Mouse (Mus musculus): Measurements from ENCODE around the gene Podxl2.

The Podxl2 gene

GRCm38 (mm10) chr6:88843781-88844725 lies 30.8 kb downstream of the Podxl2 start:
- DNase-seq (ENCODE audit: low spot score), result no peak

DNA sequence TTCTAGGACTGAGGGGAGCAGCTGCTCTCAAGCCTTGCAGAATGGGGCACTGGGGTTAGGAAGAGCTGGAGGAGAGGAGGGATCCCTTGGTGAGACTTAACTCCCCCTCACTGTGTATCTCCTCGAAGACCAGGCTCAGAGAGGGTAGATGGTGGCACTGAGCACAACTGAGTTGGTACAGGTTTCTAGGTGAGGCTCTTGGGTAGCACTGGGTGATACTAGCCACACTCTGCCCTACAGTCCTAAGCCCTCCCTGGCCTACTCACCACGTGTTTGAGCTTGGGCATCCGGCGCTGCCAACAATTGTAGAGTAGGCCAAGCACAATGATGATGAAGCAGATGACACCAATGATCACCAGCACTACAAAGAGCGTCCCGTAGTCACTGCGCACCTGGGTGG lies 31.6 kb downstream of the Podxl2 start:
- DNase-seq (ENCODE audit: low spot score), result no peak

GRCm38 (mm10) chr6:88842731-88843151 lies 32.1 kb downstream of the Podxl2 start:
- peak; percentile 68 for DNase-seq (ENCODE audit: low spot score)

GRCm38 (mm10) chr6:88841781-88842689 lies 32.8 kb downstream of the Podxl2 start, which contains the start of gene Abtb1:
Gene Abtb1, minus strand, starts transcription at chr6:88841984.
- DNase-seq (ENCODE audit: low spot score), result peak; percentile 100

DNA sequence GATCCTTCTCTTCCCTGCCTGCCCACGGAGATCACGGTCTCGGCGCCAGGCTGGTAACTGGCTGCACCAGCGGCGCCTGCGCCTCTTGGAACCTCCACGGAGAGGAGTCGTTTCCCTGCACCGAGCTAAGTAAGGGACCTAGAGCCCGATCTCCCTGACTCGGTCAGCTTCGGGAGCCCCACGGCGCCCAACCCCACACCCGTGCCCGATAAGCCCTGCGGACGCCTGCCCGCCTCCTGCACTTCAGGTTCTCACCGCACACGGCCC lies 33.4 kb downstream of the Podxl2 start:
- no peak for DNase-seq (ENCODE audit: low spot score)

GRCm38 (mm10) chr6:88840791-88841513 lies 33.9 kb downstream of the Podxl2 start:
- DNase-seq (ENCODE audit: low spot score), result no peak

DNA sequence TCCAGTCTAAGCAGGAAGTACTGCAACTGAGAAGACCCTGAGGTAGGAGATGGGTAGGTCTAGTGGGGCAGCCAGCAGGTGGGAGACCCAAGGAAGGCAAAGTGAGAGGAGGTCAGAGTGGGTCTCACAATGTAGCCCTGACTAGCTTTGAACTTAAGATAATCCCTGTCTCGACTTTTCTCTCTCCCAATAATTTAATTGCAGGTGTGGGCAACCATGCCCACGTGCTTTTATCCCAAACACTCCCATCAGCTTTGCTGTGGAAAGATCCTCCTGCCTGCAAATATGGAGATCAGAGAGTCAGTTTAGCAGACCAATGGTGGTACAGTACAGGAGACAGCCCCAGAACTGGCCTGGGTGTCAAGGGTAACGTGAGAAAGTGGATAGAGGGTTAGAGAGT lies 34.6 kb downstream of the Podxl2 start:
- no peak for DNase-seq (ENCODE audit: low spot score)

- DNase-seq (ENCODE audit: low spot score), result no peak
Measured at GRCm38 (mm10) chr6:88839135-88839970, 35.5 kb downstream of the Podxl2 start.

GRCm38 (mm10) chr6:88838613-88839012 lies 36.2 kb downstream of the Podxl2 start:
- no peak for DNase-seq (ENCODE audit: low spot score)

GRCm38 (mm10) chr6:88837999-88838398 lies 36.8 kb downstream of the Podxl2 start:
- DNase-seq (ENCODE audit: low spot score), result no peak

GRCm38 (mm10) chr6:88836178-88836819 lies 38.5 kb downstream of the Podxl2 start:
- no peak for DNase-seq (ENCODE audit: low spot score)

- no peak for DNase-seq (ENCODE audit: low spot score)
Measured at GRCm38 (mm10) chr6:88835047-88835446, 39.8 kb downstream of the Podxl2 start.

DNA sequence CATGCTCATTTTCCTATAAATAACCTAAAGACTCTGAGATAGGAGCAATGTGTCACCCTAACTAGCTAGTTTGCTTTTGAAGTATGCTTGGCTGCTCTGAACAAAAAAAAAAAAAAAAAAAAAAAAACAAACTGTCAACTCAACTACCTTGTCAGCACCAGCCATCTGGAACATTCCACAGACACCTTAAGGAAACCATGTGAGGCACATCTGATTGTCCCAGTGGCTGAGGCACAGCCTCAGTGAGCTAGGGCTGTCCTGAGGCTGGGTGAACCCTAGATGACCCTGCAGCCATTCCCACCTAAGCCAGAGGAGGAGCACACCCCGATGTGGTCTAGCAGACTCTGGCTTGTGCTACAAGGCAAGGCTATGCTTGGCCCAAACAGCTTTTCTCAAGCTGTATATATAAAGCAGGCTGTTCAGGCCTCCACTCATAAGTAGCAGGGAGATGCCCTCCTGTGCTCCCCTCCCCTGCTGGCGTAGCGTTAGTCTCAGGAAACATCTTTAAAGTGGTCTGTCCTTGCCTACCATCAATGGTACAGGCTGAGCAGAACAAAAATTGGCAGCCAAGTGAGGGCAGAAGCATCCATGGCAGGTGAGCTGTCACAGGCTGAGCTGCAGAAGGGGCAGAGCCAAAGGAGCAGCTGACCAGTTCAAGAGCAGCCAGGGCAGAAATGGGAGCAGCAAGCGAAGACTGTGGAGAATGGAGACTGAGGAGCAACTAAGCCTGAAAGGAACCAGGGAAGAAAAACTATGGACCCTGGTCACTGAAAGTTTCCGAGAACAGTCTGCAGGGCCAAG lies 41.3 kb downstream of the Podxl2 start:
- DNase-seq (ENCODE audit: low spot score), result no peak

GRCm38 (mm10) chr6:88832663-88833062 lies 42.2 kb downstream of the Podxl2 start:
- DNase-seq (ENCODE audit: low spot score), result no peak

GRCm38 (mm10) chr6:88831456-88831855 lies 43.4 kb downstream of the Podxl2 start:
- peak; percentile 79 for DNase-seq (ENCODE audit: low spot score)

- DNase-seq (ENCODE audit: low spot score), result no peak
Measured at GRCm38 (mm10) chr6:88830112-88830702, 44.6 kb downstream of the Podxl2 start.

GRCm38 (mm10) chr6:88829579-88829978 lies 45.3 kb downstream of the Podxl2 start:
- DNase-seq (ENCODE audit: low spot score), result no peak

GRCm38 (mm10) chr6:88828206-88829009 lies 46.4 kb downstream of the Podxl2 start:
- DNase-seq (ENCODE audit: low spot score), result no peak
